Mouse (Mus musculus): Measurements from ENCODE around the gene Rabl3.

Gene Rabl3

GRCm38 (mm10) chr16:37539611-37540580 lies at the start of gene Rabl3, which contains the start of gene Gtf2e1:
Gene Rabl3, plus strand, starts transcription at chr16:37539885.
Gene Gtf2e1, minus strand, starts transcription at chr16:37539789.
- peak; percentile 94 for DNase-seq (ENCODE audit: low spot score)

- DNase-seq (ENCODE audit: low spot score): no peak
These were observed 44.7 kb upstream of the Rabl3 start for GRCm38 (mm10) chr16:37495017-37495416.

GRCm38 (mm10) chr16:37498581-37498980 lies 41.1 kb upstream of the Rabl3 start:
- no peak for DNase-seq (ENCODE audit: low spot score)

GRCm38 (mm10) chr16:37504517-37504916 lies 35.2 kb upstream of the Rabl3 start:
- no peak for DNase-seq (ENCODE audit: low spot score)

GRCm38 (mm10) chr16:37506751-37507150 lies 32.9 kb upstream of the Rabl3 start:
- no peak for DNase-seq (ENCODE audit: low spot score)

GRCm38 (mm10) chr16:37511489-37511888 lies 28.2 kb upstream of the Rabl3 start:
- no peak for DNase-seq (ENCODE audit: low spot score)

GRCm38 (mm10) chr16:37514644-37515043 lies 25.0 kb upstream of the Rabl3 start:
- no peak for DNase-seq (ENCODE audit: low spot score)

GRCm38 (mm10) chr16:37516376-37516993 lies 23.2 kb upstream of the Rabl3 start:
- no peak for DNase-seq (ENCODE audit: low spot score)

GRCm38 (mm10) chr16:37517596-37518211 lies 22.0 kb upstream of the Rabl3 start:
- no peak for DNase-seq (ENCODE audit: low spot score)

- DNase-seq (ENCODE audit: low spot score): no peak
These were observed 21.0 kb upstream of the Rabl3 start for GRCm38 (mm10) chr16:37518662-37519061.

- no peak for DNase-seq (ENCODE audit: low spot score)
These were observed 20.0 kb upstream of the Rabl3 start for GRCm38 (mm10) chr16:37519721-37520120.

- DNase-seq (ENCODE audit: low spot score): no peak
These were observed 19.3 kb upstream of the Rabl3 start for GRCm38 (mm10) chr16:37520190-37521040.

GRCm38 (mm10) chr16:37522100-37522697 lies 17.5 kb upstream of the Rabl3 start:
- no peak for DNase-seq (ENCODE audit: low spot score)

- DNase-seq (ENCODE audit: low spot score): no peak
These were observed 14.6 kb upstream of the Rabl3 start for GRCm38 (mm10) chr16:37525121-37525520.

- DNase-seq (ENCODE audit: low spot score): no peak
These were observed 12.9 kb upstream of the Rabl3 start for GRCm38 (mm10) chr16:37526688-37527223.

- DNase-seq (ENCODE audit: low spot score): no peak
These were observed 9.5 kb upstream of the Rabl3 start for GRCm38 (mm10) chr16:37530170-37530569.

GRCm38 (mm10) chr16:37532046-37532445 lies 7.6 kb upstream of the Rabl3 start:
- no peak for DNase-seq (ENCODE audit: low spot score)

GRCm38 (mm10) chr16:37533369-37534068 lies 6.2 kb upstream of the Rabl3 start:
- no peak for DNase-seq (ENCODE audit: low spot score)

GRCm38 (mm10) chr16:37539240-37539610 lies 460 bp upstream of the Rabl3 start:
- no peak for DNase-seq (ENCODE audit: low spot score)

GRCm38 (mm10) chr16:37540776-37541175 lies 1.1 kb downstream of the Rabl3 start:
- DNase-seq (ENCODE audit: low spot score): no peak

Measured in ovary, postnatal 36 days (tissue).